Mouse (Mus musculus) CD4-positive naive resting alpha-beta T cell, adult 57 days (primary cell): ENCODE results near the gene Cenpw. TPM values are rescaled to one million over a fixed set of nuclear protein-coding genes. Genes with fewer than 3 reads are reported as not detected.

ENCODE experiments used
- total RNA-seq: library from RNA; stranded (reverse); gene quantifications from one replicate; pipeline ENCODE4 v1.2.4, GENCODE M21; 2023

The Cenpw gene
- 2.0 TPM for total RNA-seq

DNA sequence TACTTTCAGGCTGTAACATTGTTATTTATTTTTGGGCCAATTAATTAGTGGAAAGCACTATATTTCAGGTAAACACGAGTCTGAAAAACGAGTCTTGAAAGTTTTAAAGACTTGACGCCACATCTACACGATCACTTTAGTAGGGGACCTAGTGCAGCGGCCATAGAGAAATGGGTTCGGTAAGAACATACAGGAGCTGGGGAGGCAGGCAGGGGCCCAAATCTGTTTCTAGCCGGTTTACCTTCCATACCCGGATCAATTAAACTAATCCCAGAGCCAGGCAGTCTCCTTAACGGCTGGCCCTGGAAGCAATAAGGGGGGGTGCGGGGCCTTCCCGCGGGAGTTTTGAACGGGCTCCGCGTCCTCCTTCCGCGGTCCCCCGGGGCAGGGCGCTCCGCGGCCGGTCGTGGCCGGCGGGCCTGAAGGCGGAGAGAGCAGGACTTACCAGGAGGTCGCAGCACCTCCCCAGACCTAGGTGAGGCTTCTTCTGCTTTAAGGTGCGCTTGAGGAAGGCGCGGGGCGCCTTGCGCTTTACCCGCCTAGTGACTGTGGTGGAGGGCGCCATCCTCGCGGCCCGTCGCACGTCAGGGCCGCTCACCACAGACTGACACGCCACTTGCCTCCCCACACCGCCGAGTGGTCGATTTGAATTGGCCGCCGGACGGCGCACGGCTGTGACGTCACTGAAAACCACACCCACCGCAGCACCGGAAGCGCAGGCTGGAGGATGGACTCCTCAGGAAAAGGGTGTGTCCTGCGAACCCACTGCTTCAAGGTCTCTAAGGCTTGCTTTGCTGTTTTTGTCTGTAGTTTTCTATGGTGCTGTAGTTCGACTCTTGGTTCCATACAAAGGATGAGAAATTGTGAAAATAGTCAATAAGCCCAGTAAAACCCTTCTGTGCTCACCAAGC, at the start of gene Cenpw:
TSS of gene Cenpw (minus strand) at position 645 of the 911 bp plus-strand sequence.

